Mouse (Mus musculus) embryonic stem cell, embryonic (primary cell): ENCODE measurements around the gene Plcb4.

Experiments used
- CTCF ChIA-PET, 4 experiments: fragments of 300-600 bp in 2 of 4; fragments of 350-600 bp in 2 of 4; sonication (Branson Sonifier 250); formaldehyde crosslinking; loops; one replicate each; lab custom pipeline; 2022; ENCODE audit warnings: inconsistent platforms in 2 of 4; lab: Charles Lee
- POLR2A ChIA-PET, 4 experiments: fragments of 300-600 bp in 2 of 4; fragments of 350-600 bp in 2 of 4; sonication (Branson Sonifier 250); formaldehyde crosslinking; loops; one replicate each; lab custom pipeline; 2022; ENCODE audit warnings: antibody characterized with exemption in 4 of 4, inconsistent platforms in 1 of 4; lab: Charles Lee

The Plcb4 gene

GRCm38 (mm10) chr2:135700686-135701413, 42.0 kb downstream of the Plcb4 start:
- CTCF ChIA-PET: interaction anchor here in 1 of 4 experiments (0.6 kb wide), 1 partner anchor 247 kb away, joined by 3 read pairs; no protein-coding TSS in a partner anchor

GRCm38 (mm10) chr2:135704673-135705072, 45.9 kb downstream of the Plcb4 start:
- ChIA-PET POLR2A (no interaction called here), CTCF (no interaction called here)

More at GRCm38 (mm10) chr2:135700686-135701413, 42.0 kb downstream of the Plcb4 start:
- POLR2A ChIA-PET: interaction anchor here in 1 of 4 experiments (0.9 to 1.4 kb wide), 4 partner anchors 9 to 44 kb away, joined by 3 to 5 read pairs (median 3); no protein-coding TSS in a partner anchor

- POLR2A ChIA-PET: no interaction called here
- CTCF ChIA-PET: interaction anchor here in 1 of 4 experiments (1.3 kb wide), 1 partner anchor 241 kb away, joined by 3 read pairs; no protein-coding TSS in a partner anchor
Observed at GRCm38 (mm10) chr2:135707305-135707704, 48.5 kb downstream of the Plcb4 start.

- ChIA-PET POLR2A (interaction anchor here in 1 of 4 experiments (1.5 to 1.9 kb wide), 2 partner anchors 23 to 50 kb away, joined by 4 to 9 read pairs; no protein-coding TSS in a partner anchor), CTCF (no interaction called here)
Observed at GRCm38 (mm10) chr2:135708386-135708785, 49.6 kb downstream of the Plcb4 start.

GRCm38 (mm10) chr2:135708796-135709195, 50.0 kb downstream of the Plcb4 start:
- ChIA-PET CTCF (no interaction called here), POLR2A (interaction anchor here in 1 of 4 experiments (0.8 to 1.9 kb wide), 5 partner anchors 9 to 244 kb away, joined by 3 to 9 read pairs (median 3); no protein-coding TSS in a partner anchor)

- POLR2A ChIA-PET: interaction anchor here in 3 of 4 experiments (0.7 to 1.9 kb wide), 9 partner anchors 10 to 369 kb away, joined by 3 to 9 read pairs (median 4); partner anchors contain the start of gene Plcb4 (in 1 of the 3)
- CTCF ChIA-PET: interaction anchor here in 2 of 4 experiments (0.6 kb wide), 2 partner anchors 249 to 396 kb away, joined by 4 to 6 read pairs; no protein-coding TSS in a partner anchor
Observed at GRCm38 (mm10) chr2:135709736-135710135, 50.9 kb downstream of the Plcb4 start.

- CTCF ChIA-PET: interaction anchor here in 2 of 4 experiments (0.7 to 1.1 kb wide), 2 partner anchors 12 to 247 kb away, joined by 4 read pairs; no protein-coding TSS in a partner anchor
- POLR2A ChIA-PET: interaction anchor here in 2 of 4 experiments (0.6 to 1.1 kb wide), 5 partner anchors 8 to 924 kb away, joined by 3 to 5 read pairs (median 3); no protein-coding TSS in a partner anchor
Observed at GRCm38 (mm10) chr2:135711049-135711924, 52.5 kb downstream of the Plcb4 start.

GRCm38 (mm10) chr2:135711925-135712288, 53.1 kb downstream of the Plcb4 start:
- ChIA-PET POLR2A (interaction anchor here in 2 of 4 experiments (0.6 to 1.4 kb wide), 6 partner anchors 8 to 925 kb away, joined by 3 to 5 read pairs (median 4); no protein-coding TSS in a partner anchor), CTCF (interaction anchor here in 1 of 4 experiments (1.1 to 2.0 kb wide), 2 partner anchors 22 to 246 kb away, joined by 4 to 7 read pairs; no protein-coding TSS in a partner anchor)

- POLR2A ChIA-PET: interaction anchor here in 2 of 4 experiments (0.5 to 1.4 kb wide), 6 partner anchors 9 to 151 kb away, joined by 3 to 6 read pairs (median 4); no protein-coding TSS in a partner anchor
Observed at GRCm38 (mm10) chr2:135712331-135712730, 53.5 kb downstream of the Plcb4 start.

GRCm38 (mm10) chr2:135712921-135713320, 54.1 kb downstream of the Plcb4 start:
- POLR2A ChIA-PET: interaction anchor here in 2 of 4 experiments (0.5 to 1.4 kb wide), 6 partner anchors 10 to 150 kb away, joined by 3 to 6 read pairs (median 4); no protein-coding TSS in a partner anchor
- CTCF ChIA-PET: interaction anchor here in 1 of 4 experiments (2.0 kb wide), 1 partner anchor 21 kb away, joined by 7 read pairs; no protein-coding TSS in a partner anchor

More at GRCm38 (mm10) chr2:135712331-135712730, 53.5 kb downstream of the Plcb4 start:
- CTCF ChIA-PET: interaction anchor here in 1 of 4 experiments (2.0 kb wide), 1 partner anchor 22 kb away, joined by 7 read pairs; no protein-coding TSS in a partner anchor

GRCm38 (mm10) chr2:135716180-135716579, 57.4 kb downstream of the Plcb4 start:
- POLR2A ChIA-PET: interaction anchor here in 1 of 4 experiments (0.7 kb wide), 1 partner anchor 14 kb away, joined by 3 read pairs; no protein-coding TSS in a partner anchor
- CTCF ChIA-PET: interaction anchor here in 1 of 4 experiments (2.5 kb wide), 1 partner anchor 18 kb away, joined by 8 read pairs; no protein-coding TSS in a partner anchor

GRCm38 (mm10) chr2:135717232-135718134, 58.7 kb downstream of the Plcb4 start:
- POLR2A ChIA-PET: interaction anchor here in 3 of 4 experiments (0.6 to 1.2 kb wide), 12 partner anchors 11 to 291 kb away, joined by 3 to 8 read pairs (median 4); partner anchors contain the start of gene Plcb4 (in 1 of the 3)
- CTCF ChIA-PET: interaction anchor here in 2 of 4 experiments (0.6 to 2.5 kb wide), 3 partner anchors 17 to 494 kb away, joined by 4 to 8 read pairs (median 5); no protein-coding TSS in a partner anchor

- ChIA-PET CTCF (interaction anchor here in 1 of 4 experiments (0.6 kb wide), 1 partner anchor 336 kb away, joined by 3 read pairs; no protein-coding TSS in a partner anchor), POLR2A (interaction anchor here in 2 of 4 experiments (0.6 to 1.3 kb wide), 3 partner anchors 9 to 36 kb away, joined by 3 to 4 read pairs (median 4); no protein-coding TSS in a partner anchor)
Observed at GRCm38 (mm10) chr2:135722109-135722508, 63.3 kb downstream of the Plcb4 start.

GRCm38 (mm10) chr2:135723387-135723786, 64.6 kb downstream of the Plcb4 start:
- ChIA-PET POLR2A (interaction anchor here in 1 of 4 experiments (1.3 kb wide), 1 partner anchor 11 kb away, joined by 4 read pairs; no protein-coding TSS in a partner anchor), CTCF (interaction anchor here in 3 of 4 experiments (0.6 to 2.1 kb wide), 4 partner anchors 11 to 168 kb away, joined by 3 to 9 read pairs (median 4); no protein-coding TSS in a partner anchor)

GRCm38 (mm10) chr2:135724489-135724888, 65.7 kb downstream of the Plcb4 start:
- CTCF ChIA-PET: interaction anchor here in 1 of 4 experiments (0.7 to 2.1 kb wide), 2 partner anchors 10 to 233 kb away, joined by 3 to 9 read pairs; no protein-coding TSS in a partner anchor

GRCm38 (mm10) chr2:135725362-135725761, 66.6 kb downstream of the Plcb4 start:
- ChIA-PET POLR2A (no interaction called here), CTCF (interaction anchor here in 1 of 4 experiments (0.7 kb wide), 1 partner anchor 232 kb away, joined by 3 read pairs; no protein-coding TSS in a partner anchor)

More at GRCm38 (mm10) chr2:135724489-135724888, 65.7 kb downstream of the Plcb4 start:
- POLR2A ChIA-PET: interaction anchor here in 1 of 4 experiments (0.6 kb wide), 1 partner anchor 66 kb away, joined by 4 read pairs; the partner anchor contains the start of gene Plcb4
